Mouse (Mus musculus) megakaryocyte, adult 5-6 weeks (primary cell): ENCODE data around the gene Gcnt3. TPM values are rescaled to one million over a fixed set of nuclear protein-coding genes. Genes with fewer than 3 reads are reported as not detected.

Experiments used
- ATAC-seq: 2 replicates; pipeline ENCODE4 v1.8.0; 2016; ENCODE audit warnings: mild to moderate bottlenecking, inconsistent platforms; ENCODE audit not compliant: poor library complexity, severe bottlenecking
- total RNA-seq, 2 experiments: library from RNA; stranded (forward) in 1 of 2; stranded (reverse) in 1 of 2; fragments of 153-499, 151-499 nt in 1 of 2; fragments of 221-1000, 200-1000 nt in 1 of 2; gene quantifications; 2 replicates each; pipeline versions ENCODE4 v1.2.3 to v1.2.4; 2015 to 2017

Gene Gcnt3
- total RNA-seq (2015) (not detected in 2 replicates), total RNA-seq (2017) (not detected in 2 replicates)

DNA sequence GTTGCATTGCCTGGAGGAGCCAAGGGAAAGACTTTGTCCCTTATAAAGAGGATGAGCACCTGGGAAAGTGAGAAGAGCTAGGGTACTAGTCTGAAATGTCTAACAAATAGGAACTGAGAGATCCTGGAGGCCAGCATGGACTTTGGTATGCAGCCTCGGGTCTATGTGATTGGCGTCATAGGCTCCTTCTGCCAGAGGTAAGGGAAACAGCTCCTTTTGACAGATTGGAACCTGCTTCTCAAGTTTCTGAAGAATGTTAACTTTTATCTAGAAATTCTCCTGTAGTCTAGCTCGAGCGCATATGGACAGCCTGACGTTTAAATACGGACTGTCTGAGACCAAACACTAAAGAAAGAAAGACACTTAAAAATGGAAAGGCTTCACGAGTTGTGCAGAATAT lies at the start of gene Gcnt3:
TSS of gene Gcnt3 (minus strand) at position 101 of the 400 bp plus-strand sequence.
- ATAC-seq = no peak

- ATAC-seq = no peak
Observed at GRCm38 (mm10) chr9:70087379-70087778, 49.5 kb upstream of the Gcnt3 start.

GRCm38 (mm10) chr9:70086091-70086490 lies 48.2 kb upstream of the Gcnt3 start:
- no peak for ATAC-seq

- no peak for ATAC-seq
Observed at GRCm38 (mm10) chr9:70084107-70084506, 46.2 kb upstream of the Gcnt3 start.

GRCm38 (mm10) chr9:70082357-70083204 lies 44.7 kb upstream of the Gcnt3 start:
- ATAC-seq = no peak

DNA sequence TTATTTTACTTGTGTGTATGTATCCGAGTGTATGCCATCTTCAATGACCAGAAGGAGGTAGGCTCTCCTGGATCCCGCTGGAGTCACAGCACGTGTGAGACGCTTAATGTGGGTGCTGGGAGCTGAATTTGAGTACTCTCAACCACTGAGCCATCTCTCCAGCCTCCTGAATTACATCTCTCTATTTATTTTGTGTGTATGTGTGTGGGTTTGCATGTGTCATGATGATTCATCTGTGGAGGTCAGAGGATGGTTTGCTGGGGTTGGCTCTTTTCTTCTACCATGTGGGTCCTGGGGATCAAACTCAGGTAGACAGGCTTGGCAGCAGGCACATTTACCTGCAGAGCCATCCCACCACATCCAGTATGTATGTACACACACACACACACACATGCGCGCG lies 43.9 kb upstream of the Gcnt3 start:
- ATAC-seq = no peak

- peak; percentile 24; the same call in 1 of the 2 replicates for ATAC-seq
Observed at GRCm38 (mm10) chr9:70080976-70081375, 43.1 kb upstream of the Gcnt3 start.

GRCm38 (mm10) chr9:70080027-70080800 lies 42.3 kb upstream of the Gcnt3 start:
- ATAC-seq = 0 out of 2 replicates have a peak, but pooled peaks have one; percentile 35

GRCm38 (mm10) chr9:70078034-70078433 lies 40.1 kb upstream of the Gcnt3 start:
- ATAC-seq = no peak

DNA sequence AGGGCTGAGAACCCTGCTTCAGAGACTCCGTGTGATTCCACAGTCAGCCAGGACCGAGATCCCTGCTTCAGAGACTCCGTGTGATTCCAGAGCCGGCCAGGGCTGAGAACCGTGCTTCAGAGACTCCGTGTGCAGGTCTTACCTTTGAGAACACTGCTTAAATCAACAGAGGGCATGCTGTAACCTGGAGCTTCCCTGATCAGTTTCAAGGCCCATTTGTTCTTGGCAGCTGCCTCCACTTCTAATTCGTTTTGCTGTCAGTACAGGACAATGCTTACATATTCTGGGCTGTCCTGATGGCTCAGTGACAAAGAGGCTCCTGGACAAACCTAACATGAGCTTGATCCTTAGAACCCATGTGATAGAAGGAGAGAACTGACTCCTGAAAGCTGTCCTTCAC lies 39.3 kb upstream of the Gcnt3 start:
- no peak for ATAC-seq

DNA sequence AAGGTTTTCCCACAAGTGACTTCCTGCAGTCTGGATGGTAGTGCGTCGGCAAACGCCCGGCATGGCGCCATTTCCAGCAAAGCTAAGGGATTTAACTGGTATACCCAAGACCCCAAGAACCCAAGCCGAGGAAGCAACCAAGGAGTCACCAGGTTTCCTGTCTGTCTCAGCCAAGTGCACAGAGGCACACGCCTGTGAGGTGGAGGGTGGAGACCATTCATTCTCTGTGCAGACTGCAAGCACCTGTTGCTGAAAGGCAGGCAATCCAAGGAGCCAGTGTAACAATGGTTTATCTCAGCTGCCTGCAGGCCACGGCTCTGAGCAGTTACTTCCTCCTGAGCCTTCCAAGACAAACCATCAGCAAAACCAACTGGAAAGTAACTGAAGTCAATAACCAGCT lies 34.5 kb upstream of the Gcnt3 start:
- no peak for ATAC-seq

DNA sequence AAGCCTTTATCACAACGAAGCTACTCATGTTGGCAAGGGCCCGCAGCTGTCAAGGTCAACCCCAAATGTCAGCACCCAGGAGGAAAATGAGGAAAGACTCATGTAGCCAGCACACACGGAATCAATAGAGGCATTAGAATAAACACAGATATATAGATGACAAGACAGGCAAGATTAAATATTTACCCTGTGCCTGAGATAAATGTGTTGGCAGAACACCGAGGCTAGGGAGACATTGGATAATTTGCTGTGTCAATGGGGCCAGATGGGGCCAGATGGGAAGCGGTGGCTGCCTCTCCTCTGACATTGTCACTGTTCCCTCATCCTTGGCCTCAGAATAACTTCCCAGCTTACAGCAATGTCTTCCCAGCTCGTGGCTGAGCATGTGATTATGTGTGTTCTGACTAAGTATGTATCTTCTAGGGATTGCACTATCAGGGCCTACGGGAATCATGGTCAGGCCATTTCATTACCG lies 32.1 kb upstream of the Gcnt3 start:
- ATAC-seq = no peak

DNA sequence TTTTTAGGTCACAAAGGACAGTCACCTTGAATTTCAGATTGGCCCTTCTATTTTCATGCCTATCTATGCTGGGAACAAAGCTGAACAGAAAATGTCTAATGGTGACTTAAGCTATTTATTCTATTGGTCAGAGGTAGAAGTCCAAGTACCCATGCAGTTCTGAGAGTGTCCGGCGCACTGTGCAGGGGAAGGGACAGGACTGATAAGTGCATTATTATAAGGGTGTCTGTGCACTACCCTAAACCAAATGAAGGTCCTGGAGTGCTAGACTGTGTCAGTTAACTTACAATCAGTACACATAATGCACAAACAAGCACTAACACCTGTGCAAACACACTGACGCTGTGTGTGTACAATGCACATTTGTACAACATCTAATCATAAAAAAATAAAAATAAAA lies 29.6 kb upstream of the Gcnt3 start:
- no peak for ATAC-seq

DNA sequence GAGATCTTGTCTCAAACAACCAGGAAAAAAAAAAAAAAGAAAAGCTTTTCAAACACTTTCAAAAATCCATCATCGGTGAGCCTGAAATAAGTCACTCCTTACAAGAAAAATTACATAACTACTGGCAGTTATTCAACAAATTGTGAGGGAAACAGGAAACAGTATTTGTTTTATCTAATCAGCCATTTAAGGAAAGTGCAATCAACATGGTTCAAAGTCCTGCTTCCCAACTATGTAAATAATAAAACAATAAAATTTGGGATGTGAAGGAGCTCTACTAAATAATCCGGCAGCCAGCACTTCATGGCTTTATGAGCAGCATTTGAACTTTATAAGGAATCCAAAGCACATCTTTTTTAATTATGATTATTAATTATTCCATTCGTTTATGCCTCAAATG lies 24.1 kb upstream of the Gcnt3 start:
- ATAC-seq = no peak

DNA sequence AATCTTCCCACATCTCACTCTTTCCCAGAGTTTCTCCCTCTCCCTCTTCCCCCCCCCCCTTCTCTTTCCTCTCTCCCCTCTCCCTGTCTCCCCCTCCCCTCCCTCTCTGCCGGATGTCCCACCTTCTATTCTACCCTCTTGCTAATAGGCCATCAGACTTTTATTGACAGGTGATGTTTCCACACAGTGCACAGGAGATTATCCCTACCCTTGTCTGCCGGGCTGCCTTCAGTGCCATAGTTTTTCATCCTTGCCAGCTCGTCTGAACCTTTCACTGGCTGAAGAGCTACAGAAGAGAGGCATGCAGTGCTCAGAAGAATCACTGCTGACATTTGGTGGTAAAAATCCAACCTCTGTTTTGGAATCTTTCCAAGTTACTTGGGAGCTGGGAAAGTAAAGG lies 15.5 kb upstream of the Gcnt3 start:
- no peak for ATAC-seq

GRCm38 (mm10) chr9:70052730-70053129 lies 14.8 kb upstream of the Gcnt3 start:
- no peak for ATAC-seq

GRCm38 (mm10) chr9:70049839-70050238 lies 12.0 kb upstream of the Gcnt3 start:
- ATAC-seq = no peak

GRCm38 (mm10) chr9:70049416-70049783 lies 11.5 kb upstream of the Gcnt3 start:
- ATAC-seq = no peak

DNA sequence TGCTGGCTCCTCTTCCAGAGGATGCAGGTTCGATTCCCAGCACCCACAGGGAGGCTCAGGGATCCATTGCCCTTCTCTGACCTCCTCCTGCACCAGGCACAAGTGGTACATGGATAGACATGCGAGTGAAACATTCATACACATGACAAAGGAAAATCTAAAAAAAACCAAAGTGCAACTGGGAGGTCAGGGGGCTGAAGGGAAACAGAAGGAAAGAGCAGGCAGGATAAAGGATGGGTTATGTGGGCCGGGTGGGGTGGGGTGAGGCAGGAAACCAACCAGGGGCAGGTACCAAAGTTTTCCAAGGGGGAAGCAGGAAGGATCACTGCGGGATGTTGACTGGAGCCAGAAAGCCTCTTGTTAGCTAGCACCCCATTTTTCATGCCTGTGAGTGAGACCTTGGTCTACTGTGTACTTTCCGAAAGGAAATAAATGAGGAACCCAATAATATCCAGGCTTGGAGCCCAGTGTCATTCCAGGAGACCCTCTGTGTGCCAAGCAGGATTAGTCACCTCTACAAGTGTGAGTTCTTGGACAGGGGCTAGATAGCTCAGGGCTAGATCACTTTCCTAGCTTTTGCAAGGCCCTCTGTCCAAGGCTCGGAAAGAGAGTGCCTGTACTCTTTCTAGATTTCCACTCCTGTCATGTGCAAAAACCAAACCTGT lies 11.0 kb upstream of the Gcnt3 start:
- no peak for ATAC-seq

DNA sequence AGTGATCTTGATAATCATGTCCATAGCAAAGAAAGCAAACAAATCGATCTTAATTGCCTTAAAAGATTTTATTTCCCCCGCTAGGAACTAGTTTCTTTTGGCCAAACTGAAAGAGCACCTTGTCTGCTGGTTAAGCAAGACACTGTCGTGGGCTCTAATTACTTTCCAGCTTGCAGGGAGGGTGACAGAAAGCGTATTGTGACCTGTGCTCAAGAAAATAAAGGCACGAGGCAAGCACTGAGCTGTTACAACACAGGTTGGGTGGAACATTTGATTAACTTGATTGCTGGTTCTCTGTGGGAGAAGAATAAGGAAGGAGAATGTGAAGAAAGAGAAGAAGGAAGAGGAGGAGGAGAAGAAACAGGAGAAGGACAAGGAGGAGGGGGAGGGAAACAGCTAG lies 10.4 kb upstream of the Gcnt3 start:
- ATAC-seq = no peak

GRCm38 (mm10) chr9:70047839-70048238 lies 10.0 kb upstream of the Gcnt3 start:
- ATAC-seq = no peak
